Mouse (Mus musculus): ENCODE measurements around the gene Gm9268.
"Not testable (repeated sequence)": the region's sequence is repeated elsewhere in the genome, so short reads cannot be mapped to it uniquely, and the experiment has no call there.

Gene Gm9268

GRCm38 (mm10) chr7:43018465-43018864 is at the start of gene Gm9268:
Gene Gm9268, plus strand, starts transcription at chr7:43018765.
- not testable (repeated sequence) for DNase-seq (ENCODE audit: low read depth)

GRCm38 (mm10) chr7:42980098-42980497 is 38.5 kb upstream of the Gm9268 start:
- DNase-seq (ENCODE audit: low read depth), result peak; percentile 87

GRCm38 (mm10) chr7:42980739-42981138 is 37.8 kb upstream of the Gm9268 start:
- DNase-seq (ENCODE audit: low read depth), result peak; percentile 81

- no peak for DNase-seq (ENCODE audit: low read depth)
Observed at GRCm38 (mm10) chr7:43077831-43078230, 59.3 kb downstream of the Gm9268 start.
